Mouse (Mus musculus) Patski (cell line): Measurements from ENCODE around the gene Cfd. TPM values are rescaled to one million over a fixed set of nuclear protein-coding genes. Genes with fewer than 3 reads are reported as not detected.

Experiments
- ATAC-seq: fragments of 100-300 bp; one replicate; pipeline ENCODE4 v1.8.0; 2021
- CTCF ChIA-PET: fragments of 350-600 bp; sonication (Branson Sonifier 250); formaldehyde crosslinking; loops from one replicate; lab custom pipeline; 2022; ENCODE audit warnings: inconsistent platforms; lab: Charles Lee
- POLR2A ChIA-PET: fragments of 350-600 bp; sonication (Branson Sonifier 250); formaldehyde crosslinking; loops from one replicate; lab custom pipeline; 2022; ENCODE audit warnings: antibody characterized with exemption, inconsistent platforms; lab: Charles Lee
- DNase-seq: peaks from one replicate; pipeline ENCODE4 v3.0.0-alpha.2; 2011; ENCODE audit warnings: low read depth, low spot score
- H3K27me3 ChIP-seq: fragments of 371-371 bp; one replicate; pipeline ENCODE4 v1.5.1; 2021
- CTCF ChIP-seq: fragments of 100-300 bp; IDR thresholded peaks from one replicate; pipeline ENCODE4 v1.5.1; 2021
- in situ Hi-C: fragments of 300-500 bp; cut with MboI; formaldehyde crosslinking; loops from 3 replicates; pipeline ENCODE4 v1.11.1; 2018; ENCODE audit warnings: low pct_unique_long_range_greater_than_20kb, mixed read lengths
- polyA plus RNA-seq: library from polyadenylated mRNA; unstranded; gene quantifications from one replicate; pipeline ENCODE4 v1.2.3, GENCODE M21; 2021

The Cfd gene
- polyA plus RNA-seq, 1 experiment from 2014 or later, result not detected

DNA sequence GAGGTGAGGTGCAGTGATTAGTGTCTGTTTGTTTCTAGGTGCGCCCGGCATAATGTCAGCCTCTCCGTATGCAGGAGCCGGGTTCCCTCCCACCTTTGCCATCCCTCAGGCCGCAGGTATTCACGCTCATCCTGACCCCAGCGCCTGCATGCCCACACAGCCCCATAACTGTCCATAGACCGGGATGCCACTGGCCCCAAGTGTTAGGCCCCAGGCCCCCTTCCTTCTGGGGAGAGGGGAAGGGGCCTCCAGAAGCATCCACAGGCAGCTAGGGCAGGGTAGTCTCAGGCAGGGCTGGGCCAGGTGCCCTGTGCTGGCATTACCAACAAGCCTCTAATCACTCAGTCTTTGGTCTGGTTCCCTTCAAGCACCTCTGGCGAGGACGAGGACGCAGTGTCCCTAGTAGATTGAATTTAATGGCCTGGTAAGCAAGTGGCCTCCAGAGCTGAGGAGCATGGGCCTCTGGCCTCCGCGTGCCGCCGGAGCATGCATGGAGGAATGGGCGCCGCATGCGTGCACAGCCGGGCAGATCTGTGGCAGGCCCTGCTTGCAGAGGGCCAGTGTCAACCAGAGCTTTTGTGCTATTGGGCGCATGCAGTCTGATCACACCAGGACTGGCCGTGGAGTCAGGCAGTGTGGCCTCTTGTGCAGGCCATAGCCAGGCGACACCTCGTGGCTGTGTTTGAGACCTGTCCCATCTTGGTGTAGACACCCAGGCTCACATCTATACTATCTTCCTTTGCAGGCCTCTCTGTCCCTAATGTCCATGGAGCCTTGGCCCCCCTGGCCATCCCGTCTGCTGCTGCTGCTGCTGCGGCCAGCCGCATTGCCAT is 30.4 kb upstream of the Cfd start:
- no peak for TF ChIP-seq CTCF
- in situ Hi-C loops, result no loop called here
- H3K27me3 ChIP-seq, result no peaks in the 10 kb centered on the region
- ChIA-PET CTCF (no interaction called here), POLR2A (interaction anchor here (0.8 kb wide), 1 partner anchor 19 kb away, joined by 5 read pairs; no protein-coding TSS in a partner anchor)
- ATAC-seq (no peak), DNase-seq (no peak)

DNA sequence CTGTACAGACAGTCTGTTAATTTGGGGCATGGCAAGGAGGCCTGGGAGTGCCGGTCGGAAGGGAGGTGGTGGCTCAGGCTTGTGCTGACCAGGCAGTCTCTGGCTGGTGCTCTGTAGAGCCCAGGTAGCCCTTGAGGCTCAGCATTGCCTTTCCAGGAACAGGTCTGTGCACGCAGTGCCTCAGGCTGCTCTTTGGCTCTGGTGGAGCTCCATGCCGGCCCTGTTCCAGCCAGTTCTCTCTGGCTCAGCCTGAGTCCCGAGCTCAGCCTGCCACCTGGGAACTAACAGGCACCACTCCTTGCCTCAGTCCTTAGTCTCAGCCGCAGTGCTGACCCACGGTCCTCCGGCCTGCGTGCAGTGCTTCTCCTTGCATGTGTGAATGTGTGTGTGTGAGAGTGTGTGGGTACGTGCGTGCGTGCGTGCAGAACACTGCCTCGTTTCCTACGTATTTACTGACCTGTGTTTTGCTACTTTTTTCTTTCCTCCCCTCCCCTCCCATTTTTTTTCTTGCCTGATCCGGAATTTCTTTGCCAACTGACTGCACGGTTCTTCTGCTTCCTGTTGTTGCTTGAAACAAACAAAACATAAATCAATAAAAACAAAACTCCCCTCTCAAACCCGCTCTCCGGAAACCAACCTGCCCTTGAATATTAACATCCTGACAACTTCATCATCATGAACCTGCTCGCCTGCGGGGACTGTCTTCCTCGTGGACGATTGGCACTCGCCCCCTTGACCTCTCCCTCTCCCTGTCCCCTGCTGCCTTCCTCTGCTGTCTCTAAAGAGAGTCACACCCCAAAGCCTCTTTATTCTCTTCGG is 29.2 kb upstream of the Cfd start:
- ChIA-PET POLR2A (interaction anchor here (0.8 kb wide), 1 partner anchor 20 kb away, joined by 5 read pairs; no protein-coding TSS in a partner anchor), CTCF (no interaction called here)

DNA sequence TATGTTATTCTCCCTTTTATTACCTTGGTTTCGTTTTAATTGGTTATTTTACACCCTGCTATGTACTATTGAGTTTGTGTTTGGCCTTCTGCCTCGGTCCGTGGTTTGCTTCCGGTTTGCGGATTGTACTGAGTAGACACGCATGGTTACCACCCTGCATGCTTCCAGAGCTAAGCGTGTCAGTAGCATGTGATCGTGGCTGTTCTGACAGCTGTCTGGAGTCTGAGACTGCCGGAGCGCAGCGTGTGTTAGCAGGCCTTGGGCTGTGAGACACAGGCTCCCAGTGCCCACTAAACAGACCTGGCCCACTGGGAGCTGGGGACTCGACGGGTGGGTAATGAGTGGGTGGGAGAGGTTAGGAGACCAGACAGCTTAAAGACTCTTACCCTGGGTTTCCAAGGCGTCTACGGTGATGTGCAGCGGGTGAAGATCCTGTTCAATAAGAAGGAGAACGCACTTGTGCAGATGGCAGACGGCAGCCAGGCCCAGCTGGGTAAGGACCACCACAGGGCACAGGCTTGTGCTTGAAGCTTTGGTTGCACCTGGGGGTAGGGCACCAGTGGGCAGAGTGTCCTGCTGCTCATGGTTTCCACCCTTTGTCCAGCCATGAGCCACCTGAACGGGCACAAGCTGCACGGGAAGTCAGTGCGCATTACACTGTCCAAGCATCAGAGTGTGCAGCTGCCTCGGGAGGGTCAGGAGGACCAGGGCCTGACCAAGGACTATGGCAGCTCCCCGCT is 28.4 kb upstream of the Cfd start:
- in situ Hi-C loops, result no loop called here

More for the DNA sequence above, 29.2 kb upstream of the Cfd start:
- DNase-seq (no peak), ATAC-seq (no peak)
- no peaks in the 10 kb centered on the region for H3K27me3 ChIP-seq
- in situ Hi-C loops, result no loop called here
- TF ChIP-seq CTCF, result no peak

GRCm38 (mm10) chr10:79862925-79863324 is 27.7 kb upstream of the Cfd start:
- POLR2A ChIA-PET, result no interaction called here
- ATAC-seq (no peak), DNase-seq (no peak)
- TF ChIP-seq CTCF, result no peak
- CTCF ChIA-PET, result no interaction called here
- in situ Hi-C loops, result no loop called here
- H3K27me3 ChIP-seq, result no peaks in the 10 kb centered on the region

More for the DNA sequence above, 28.4 kb upstream of the Cfd start:
- ATAC-seq (no peak), DNase-seq (no peak)
- TF ChIP-seq CTCF, result no peak
- no peaks in the 10 kb centered on the region for H3K27me3 ChIP-seq
- ChIA-PET CTCF (no interaction called here), POLR2A (no interaction called here)

DNA sequence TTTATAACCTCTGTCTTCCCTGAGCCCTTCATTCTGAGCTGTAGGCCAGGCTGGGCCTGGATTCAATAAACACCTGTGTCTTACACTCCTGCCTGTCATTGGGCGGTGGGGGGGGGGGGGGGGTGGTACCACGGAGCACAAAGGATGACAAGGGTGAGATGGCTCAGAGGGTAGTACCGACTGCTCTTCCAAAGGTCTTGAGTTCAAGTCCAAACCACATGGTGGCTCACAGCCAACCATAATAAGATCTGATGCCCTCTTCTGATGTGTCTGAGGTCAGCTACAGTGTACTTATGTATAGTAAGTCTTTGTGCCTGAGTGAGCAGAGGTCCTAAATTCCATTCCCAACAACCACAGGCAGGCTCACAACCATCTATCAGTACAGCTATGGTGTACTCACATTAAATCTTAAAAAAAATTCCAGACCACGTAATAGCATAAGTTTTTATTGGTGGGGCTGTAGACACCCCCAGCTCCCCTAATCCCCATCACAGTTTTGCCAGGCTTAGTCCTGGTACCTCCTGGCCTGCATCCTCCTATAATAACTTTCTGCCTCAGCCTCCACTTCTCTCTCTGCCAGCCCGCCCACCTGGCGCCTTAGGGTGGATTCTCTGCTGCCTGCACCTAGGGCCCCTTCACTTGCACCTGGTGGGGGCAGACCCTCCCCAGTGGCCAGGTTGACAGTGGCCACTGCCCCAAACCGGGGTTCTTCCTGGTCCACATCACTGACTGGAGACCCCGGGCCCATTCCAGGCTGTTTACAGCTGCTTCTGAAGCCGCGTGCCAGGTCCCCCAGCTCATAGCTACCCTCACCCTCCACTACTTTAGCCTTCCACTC is 26.1 kb upstream of the Cfd start:
- DNase-seq, result no peak
- TF ChIP-seq CTCF, result no peak
- ChIA-PET POLR2A (interaction anchor here (0.9 to 2.3 kb wide), 2 partner anchors 8 to 23 kb away, joined by 4 to 11 read pairs; no protein-coding TSS in a partner anchor), CTCF (interaction anchor here (1.1 to 1.4 kb wide), 2 partner anchors 19 to 36 kb away, joined by 3 read pairs; no protein-coding TSS in a partner anchor)
- no peaks in the 10 kb centered on the region for H3K27me3 ChIP-seq
- in situ Hi-C loops, result no loop called here
- no peak for ATAC-seq

DNA sequence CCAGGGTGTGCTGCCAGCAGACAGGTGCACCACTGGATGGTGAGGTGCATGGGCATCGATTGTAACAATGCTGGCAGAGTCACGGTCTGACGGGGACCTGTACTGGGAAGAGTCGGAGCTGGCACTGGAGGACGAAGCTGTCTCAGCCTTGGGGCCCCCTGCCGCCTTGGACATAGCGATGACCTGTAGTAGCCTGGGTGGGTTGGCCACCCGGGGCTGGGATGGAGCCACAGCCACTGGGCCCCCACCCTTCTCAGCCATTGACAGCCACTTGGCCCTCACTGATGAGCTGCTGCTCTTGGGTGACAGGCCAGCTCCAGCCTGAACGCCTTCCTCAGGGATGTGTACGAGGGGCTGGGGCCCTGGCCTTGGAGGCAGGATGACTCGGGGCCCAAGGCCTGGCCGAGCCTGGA is 25.5 kb upstream of the Cfd start:
- no peak for DNase-seq
- POLR2A ChIA-PET, result interaction anchor here (2.3 kb wide), 1 partner anchor 8 kb away, joined by 11 read pairs; no protein-coding TSS in a partner anchor
- no peaks in the 10 kb centered on the region for H3K27me3 ChIP-seq
- no peak for TF ChIP-seq CTCF
- no peak for ATAC-seq
- CTCF ChIA-PET, result interaction anchor here (1.1 to 1.8 kb wide), 3 partner anchors 18 to 36 kb away, joined by 3 to 4 read pairs (median 3); no protein-coding TSS in a partner anchor
- in situ Hi-C loops, result no loop called here

DNA sequence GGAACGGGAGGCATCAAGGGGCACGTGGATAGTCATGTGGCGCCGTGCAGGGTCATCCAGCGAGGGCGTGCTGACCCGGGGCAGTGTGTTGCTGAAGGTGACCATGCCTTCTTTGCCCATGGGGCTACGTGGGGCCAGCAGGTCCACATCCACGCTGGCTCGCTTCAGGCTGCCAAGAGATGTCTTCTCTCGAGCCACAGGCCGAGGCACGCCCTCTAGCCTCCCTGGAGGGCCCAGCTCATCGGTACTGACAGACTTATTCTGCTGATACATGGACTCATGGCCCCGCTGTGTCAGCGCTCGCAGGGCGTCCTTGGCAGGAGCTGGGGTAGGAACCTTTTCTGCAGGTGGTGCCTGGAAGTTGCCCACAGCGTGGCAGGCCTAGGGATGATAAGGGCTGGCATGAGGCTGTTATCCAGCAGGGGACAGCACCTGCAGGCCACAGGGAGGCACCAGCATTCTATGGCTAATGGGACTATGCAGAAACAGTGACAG is 24.8 kb upstream of the Cfd start:
- no peak for ATAC-seq
- no peak for DNase-seq
- H3K27me3 ChIP-seq, result no peaks in the 10 kb centered on the region
- CTCF ChIA-PET, result interaction anchor here (1.4 to 1.8 kb wide), 2 partner anchors 31 to 35 kb away, joined by 3 to 4 read pairs; no protein-coding TSS in a partner anchor
- no peak for TF ChIP-seq CTCF
- POLR2A ChIA-PET, result interaction anchor here (2.3 kb wide), 1 partner anchor 9 kb away, joined by 11 read pairs; no protein-coding TSS in a partner anchor
- in situ Hi-C loops, result no loop called here

- ChIA-PET CTCF (interaction anchor here (1.2 to 1.8 kb wide), 3 partner anchors 17 to 58 kb away, joined by 3 to 4 read pairs (median 3); no protein-coding TSS in a partner anchor), POLR2A (interaction anchor here (2.3 kb wide), 1 partner anchor 10 kb away, joined by 11 read pairs; no protein-coding TSS in a partner anchor)
- in situ Hi-C loops, result no loop called here
- no peaks in the 10 kb centered on the region for H3K27me3 ChIP-seq
- no peak for TF ChIP-seq CTCF
- ATAC-seq (no peak), DNase-seq (no peak)
Observed at GRCm38 (mm10) chr10:79866601-79867000, 24.1 kb upstream of the Cfd start.

DNA sequence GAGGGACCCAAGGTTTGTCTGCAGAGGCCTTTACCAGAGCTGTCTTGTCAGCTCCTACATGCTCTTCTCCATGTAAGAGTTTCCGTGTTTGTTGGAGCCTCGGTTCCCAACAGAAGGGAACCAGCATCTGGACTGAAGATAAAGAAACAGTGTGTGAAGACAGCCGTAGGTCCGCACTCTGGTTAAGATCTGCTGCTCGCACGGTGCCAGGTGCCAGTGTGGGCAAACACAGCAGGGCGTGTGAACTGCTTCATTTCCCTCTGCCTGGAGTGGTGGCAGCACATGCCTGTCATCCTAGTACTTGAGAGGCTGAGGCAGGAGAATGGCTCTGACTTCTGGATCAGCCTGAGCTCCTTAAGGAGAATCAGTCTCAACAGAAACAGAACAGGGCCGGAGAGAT is 18.8 kb upstream of the Cfd start:
- no peak for ATAC-seq
- in situ Hi-C loops, result no loop called here
- DNase-seq, result no peak
- POLR2A ChIA-PET, result interaction anchor here (1.1 kb wide), 1 partner anchor 8 kb away, joined by 4 read pairs; no protein-coding TSS in a partner anchor
- CTCF ChIA-PET, result interaction anchor here (1.0 kb wide), 1 partner anchor 31 kb away, joined by 3 read pairs; no protein-coding TSS in a partner anchor
- no peaks in the 10 kb centered on the region for H3K27me3 ChIP-seq
- TF ChIP-seq CTCF, result no peak
